Mouse (Mus musculus): ENCODE data around the gene Slc45a2.

DNA sequence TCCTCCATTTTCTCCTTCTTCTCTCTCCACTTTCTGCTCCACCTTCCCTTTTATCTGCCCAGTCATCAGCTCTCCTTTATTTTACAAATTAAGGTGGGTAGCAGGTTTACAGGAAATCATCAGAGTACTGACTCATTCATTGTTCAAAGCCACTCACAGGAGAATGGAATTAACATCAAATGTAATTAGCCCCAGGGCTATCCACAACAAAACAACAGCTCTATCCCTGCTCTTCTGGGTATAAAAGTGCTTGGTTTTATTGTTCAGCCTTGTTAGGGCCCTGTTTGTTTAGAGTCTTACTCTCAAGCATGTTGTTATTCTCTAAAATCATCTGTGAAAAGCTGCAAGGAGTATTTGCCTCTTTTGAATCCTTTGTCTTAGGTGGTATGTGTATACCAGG is 23.4 kb upstream of the Slc45a2 start:
- no peak for TF ChIP-seq MAX (IDR thresholded peaks at IDR 0.05; ENCODE audit: low read depth)
- no peak for TF ChIP-seq POLR2A (IDR thresholded peaks at IDR 0.05; ENCODE audit: insufficient read length, low read depth)
- TF ChIP-seq USF1 (IDR thresholded peaks at IDR 0.05; ENCODE audit: low read depth), result no peak
- TF ChIP-seq CEBPB (IDR thresholded peaks at IDR 0.05; ENCODE audit: insufficient read depth, poor library complexity, severe bottlenecking), result no peak

Data from myocyte (in vitro differentiated cells).